Mouse (Mus musculus): ENCODE measurements around the gene R3hdm1.

R3hdm1 gene

DNA sequence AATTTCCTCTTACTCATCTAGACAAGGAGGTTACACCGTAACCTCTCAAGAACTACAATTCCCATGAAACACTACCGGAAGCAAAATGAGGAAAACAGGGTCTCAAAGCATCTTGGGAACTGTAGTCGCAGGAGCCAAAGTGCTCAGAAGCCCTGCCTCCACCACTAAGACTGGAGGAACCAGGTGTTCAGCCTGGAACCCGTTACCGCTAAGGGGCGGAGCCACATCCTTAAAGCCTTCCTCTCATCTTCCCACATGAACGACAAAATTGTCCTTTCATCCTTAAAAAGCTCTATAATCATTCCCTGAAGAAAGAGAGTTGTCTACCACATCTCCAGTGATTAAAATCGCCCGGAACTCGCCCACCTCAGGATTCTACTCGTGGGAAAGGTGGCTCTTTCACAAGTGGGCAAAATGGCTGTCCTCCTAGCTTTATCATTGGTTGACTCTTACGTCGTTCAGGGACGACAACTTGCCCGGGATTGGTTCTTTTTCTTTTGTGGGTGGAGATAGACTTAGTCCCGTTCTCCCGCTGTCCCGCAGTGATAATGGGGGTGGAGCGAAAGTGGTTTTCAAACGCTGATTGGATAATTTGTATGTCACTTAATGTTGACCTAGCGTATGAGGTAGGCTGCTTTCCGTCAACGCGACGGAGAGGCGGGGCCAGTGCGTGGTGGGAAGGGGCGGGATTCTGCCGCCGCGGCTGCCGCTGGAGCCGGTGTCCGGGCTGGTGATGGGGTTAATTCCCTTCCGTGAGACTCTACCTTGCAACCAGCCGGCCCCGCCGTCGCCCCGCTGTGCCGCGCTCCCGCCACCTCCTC is at the start of gene R3hdm1, which contains the start of gene Zranb3:
R3hdm1 (plus strand) TSS at position 661 of the 821 bp plus-strand sequence.
Zranb3 (minus strand) TSS at position 407 of the 821 bp plus-strand sequence.
- DNase-seq (ENCODE audit: extremely low read depth, low read depth, low spot score): peak; percentile 99

- no peak for DNase-seq (ENCODE audit: extremely low read depth, low read depth, low spot score)
Observed at GRCm38 (mm10) chr1:128057269-128057668, 45.8 kb upstream of the R3hdm1 start.

GRCm38 (mm10) chr1:128058625-128059024 is 44.5 kb upstream of the R3hdm1 start:
- no peak for DNase-seq (ENCODE audit: extremely low read depth, low read depth, low spot score)

- DNase-seq (ENCODE audit: extremely low read depth, low read depth, low spot score): no peak
Observed at GRCm38 (mm10) chr1:128060655-128061344, 42.3 kb upstream of the R3hdm1 start.

- DNase-seq (ENCODE audit: extremely low read depth, low read depth, low spot score): no peak
Observed at GRCm38 (mm10) chr1:128061401-128061800, 41.7 kb upstream of the R3hdm1 start.

DNA sequence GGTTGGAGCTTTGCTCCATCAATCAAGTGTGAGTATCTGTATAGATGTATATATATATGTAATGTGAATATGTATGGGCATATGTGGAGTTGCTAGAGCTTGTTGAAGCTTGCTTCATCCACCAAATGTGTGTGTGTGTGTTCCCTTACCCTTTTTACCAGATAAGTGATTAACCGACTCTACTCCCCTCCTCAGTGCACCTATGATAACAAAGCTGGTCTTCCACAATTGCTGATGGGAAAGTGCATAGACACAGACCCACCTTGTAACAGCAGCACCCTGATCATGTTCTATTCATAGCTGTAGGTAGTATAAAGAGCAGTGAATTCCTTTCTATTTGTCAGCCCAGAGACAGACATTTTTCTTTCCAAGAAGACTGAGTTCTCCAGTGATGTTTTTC is 40.9 kb upstream of the R3hdm1 start:
- no peak for DNase-seq (ENCODE audit: extremely low read depth, low read depth, low spot score)

DNA sequence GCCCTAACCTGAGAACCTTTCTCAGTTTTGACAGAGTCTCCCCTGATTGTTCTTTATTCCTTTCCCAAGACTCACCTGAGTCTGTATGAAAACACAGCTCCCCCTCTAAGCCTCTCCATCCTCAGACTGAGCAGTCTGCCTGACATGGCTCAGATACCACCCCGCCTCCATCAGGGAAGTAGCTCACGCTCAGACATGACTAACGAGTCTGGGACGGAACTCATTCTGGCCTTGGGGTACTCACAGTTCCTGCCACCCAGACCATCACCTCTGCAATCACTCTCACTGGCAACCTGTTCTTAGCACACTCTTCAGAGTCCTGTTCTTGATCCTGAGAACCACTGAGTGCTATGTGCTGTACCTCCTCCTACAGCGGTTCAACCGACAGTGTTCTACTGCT is 38.4 kb upstream of the R3hdm1 start:
- no peak for DNase-seq (ENCODE audit: extremely low read depth, low read depth, low spot score)

DNA sequence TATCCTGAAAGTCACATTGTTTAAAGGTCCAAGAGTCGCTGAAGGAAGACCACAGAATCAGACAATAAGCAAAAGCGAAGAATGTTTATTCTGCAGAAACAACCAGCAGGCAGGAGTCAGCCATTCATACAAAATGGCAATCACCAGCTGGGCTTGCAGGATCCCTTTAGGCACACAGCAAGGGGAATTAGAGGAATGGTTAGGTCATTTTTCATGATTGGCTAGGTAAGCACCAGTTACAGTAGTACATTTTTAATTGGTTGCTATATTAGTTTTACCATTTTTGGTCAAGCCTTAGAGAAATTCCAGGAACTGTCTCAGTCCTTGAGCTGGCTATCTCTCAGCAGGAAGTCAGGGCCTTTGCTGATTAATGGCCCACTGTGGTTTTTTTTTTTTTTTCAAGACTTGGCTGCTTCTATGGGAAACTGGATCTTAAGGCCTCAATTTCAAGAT is 34.1 kb upstream of the R3hdm1 start:
- no peak for DNase-seq (ENCODE audit: extremely low read depth, low read depth, low spot score)

- DNase-seq (ENCODE audit: extremely low read depth, low read depth, low spot score): no peak
Observed at GRCm38 (mm10) chr1:128070003-128070402, 33.1 kb upstream of the R3hdm1 start.

DNA sequence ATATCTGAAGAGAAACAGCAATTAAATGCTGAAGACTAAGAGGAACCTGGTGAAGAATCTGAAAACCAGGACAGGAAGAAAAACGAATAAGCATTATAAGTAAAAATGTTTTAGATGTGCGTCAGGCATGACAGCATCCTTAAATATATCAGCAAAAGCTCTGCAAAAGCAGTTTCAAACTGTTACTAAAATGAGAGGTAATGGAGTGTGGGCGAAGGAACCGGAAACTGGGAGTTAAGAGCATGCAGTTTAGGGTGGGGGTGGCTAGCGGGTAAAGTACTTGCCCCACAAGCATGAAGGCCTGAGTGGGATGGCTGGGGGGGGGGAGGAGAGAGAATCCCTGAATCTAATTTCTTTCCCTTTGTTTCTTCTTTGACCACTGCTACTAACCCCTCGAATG is 30.1 kb upstream of the R3hdm1 start:
- no peak for DNase-seq (ENCODE audit: extremely low read depth, low read depth, low spot score)

DNA sequence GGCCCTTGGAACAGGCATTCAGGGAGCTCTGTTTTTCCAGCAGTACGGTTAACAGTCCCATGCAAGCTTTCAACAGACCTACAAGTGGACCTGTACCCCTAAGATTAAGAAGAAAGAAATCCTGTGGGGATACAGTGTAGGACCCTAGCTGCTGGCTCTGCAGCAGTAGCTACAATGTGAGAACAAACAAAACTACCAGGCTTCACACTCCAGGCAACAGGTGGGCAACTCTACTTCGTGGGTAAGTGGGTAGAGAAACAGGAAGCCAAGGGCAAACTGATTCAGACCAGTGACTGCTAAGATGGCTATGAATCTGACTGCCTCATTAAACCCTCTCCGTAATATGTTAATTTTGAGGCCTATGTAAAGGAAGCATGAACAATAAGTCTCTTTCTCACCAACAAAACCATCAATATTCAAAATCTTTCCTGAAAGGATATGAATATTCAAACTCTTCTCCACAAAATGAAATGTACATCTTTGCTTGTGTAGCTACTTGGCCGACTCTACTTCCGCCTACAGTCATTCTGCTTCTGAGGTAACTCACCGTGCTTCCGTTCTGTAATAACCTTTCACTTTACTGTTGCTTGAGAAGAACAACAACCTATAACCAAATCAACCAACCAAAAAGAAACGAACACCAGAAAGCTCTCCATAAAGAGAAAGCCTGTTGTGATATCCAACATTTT is 26.2 kb upstream of the R3hdm1 start:
- no peak for DNase-seq (ENCODE audit: extremely low read depth, low read depth, low spot score)

DNA sequence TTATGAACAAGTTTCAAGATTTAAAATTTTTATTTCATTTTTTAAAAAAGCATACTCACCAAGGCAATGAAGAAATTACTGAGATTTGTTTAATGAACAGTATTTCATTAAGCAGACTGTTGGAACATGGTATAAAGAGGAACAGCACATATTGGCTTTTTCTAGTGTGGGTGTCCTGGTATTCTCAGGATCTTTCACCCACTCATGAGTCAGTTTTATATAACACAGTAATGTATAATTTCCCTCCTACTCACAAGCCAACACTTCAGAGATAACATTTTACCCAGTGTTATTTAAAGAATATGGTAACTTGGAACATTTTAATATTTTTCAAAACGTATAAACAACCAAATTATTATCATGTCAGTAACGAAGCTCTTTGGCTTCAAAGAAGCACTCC is 25.3 kb upstream of the R3hdm1 start:
- no peak for DNase-seq (ENCODE audit: extremely low read depth, low read depth, low spot score)

DNA sequence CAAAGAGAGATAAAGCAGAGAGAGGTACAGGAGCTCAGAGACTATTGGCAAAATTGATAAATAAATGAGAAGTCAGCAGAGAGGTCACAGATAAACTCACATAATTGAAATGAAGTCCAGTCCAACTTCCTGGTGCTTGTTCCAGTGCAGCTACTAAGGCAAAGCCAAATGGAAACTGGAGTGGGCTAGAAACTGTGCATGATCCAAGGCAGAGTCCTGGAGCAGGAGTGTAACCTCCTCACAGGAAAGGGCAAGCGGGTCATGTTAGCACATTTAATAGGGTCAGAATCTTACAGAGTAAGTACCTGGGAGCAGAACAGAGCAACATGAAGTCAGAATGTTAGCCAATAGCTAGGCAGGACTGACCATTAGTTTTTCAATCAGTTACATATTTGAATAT is 24.5 kb upstream of the R3hdm1 start:
- DNase-seq (ENCODE audit: extremely low read depth, low read depth, low spot score): no peak

DNA sequence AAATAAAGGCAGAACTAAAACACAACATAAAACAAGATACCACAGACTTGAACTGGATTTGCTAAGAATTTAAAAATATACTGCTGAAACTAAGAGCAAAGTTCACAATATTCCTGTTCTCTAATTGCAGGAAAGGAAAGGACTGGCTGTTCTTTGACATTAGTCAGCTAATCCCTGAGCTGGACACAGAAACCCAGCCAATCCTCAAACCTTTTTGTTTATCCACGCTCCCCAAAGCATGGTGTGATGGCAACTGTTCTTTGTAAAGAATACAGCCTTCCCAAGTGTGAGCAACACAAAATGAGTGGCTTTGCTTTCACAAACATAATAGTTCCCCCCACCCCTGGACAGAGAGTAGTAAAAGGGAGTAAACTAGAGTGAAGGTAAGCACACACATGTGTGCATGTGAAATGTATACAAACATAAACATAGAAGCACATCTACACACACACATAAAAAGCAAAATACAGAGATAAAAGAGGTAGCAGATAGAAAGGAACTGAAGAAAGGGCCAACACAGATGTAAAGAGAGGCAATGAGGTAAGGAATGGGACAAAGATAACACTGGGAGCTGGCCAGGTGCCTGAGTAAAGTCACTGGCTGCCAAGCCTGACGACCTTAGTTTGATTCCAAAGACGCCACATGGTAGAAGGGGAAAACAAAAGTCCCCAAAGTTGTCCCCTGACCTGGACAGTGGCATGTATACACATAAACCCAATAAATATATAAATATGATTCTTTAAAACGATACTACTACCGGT is 22.0 kb upstream of the R3hdm1 start:
- no peak for DNase-seq (ENCODE audit: extremely low read depth, low read depth, low spot score)

- DNase-seq (ENCODE audit: extremely low read depth, low read depth, low spot score): no peak
Observed at GRCm38 (mm10) chr1:128081873-128082272, 21.2 kb upstream of the R3hdm1 start.

- DNase-seq (ENCODE audit: extremely low read depth, low read depth, low spot score): no peak
Observed at GRCm38 (mm10) chr1:128082800-128083199, 20.3 kb upstream of the R3hdm1 start.

- no peak for DNase-seq (ENCODE audit: extremely low read depth, low read depth, low spot score)
Observed at GRCm38 (mm10) chr1:128094686-128095085, 8.4 kb upstream of the R3hdm1 start.

GRCm38 (mm10) chr1:128098309-128098708 is 4.8 kb upstream of the R3hdm1 start:
- no peak for DNase-seq (ENCODE audit: extremely low read depth, low read depth, low spot score)

GRCm38 (mm10) chr1:128102251-128102640 is 855 bp upstream of the R3hdm1 start:
- peak; percentile 25 for DNase-seq (ENCODE audit: extremely low read depth, low read depth, low spot score)

- DNase-seq (ENCODE audit: extremely low read depth, low read depth, low spot score): no peak
Observed at GRCm38 (mm10) chr1:128103520-128104088, 503 bp downstream of the R3hdm1 start.
